In genomic region chr13:114455788-114456187, GRCm38 (mm10) we compare ENCODE assay signal across 10 mouse cellular contexts. TPM values are rescaled to one million over a fixed set of nuclear protein-coding genes. Genes with fewer than 3 reads are reported as not detected.
A peak's percentile ranks its signal among the peaks of the same experiment; 100 is the strongest.
DNase-seq lines count a peak whose midpoint lies in the region; ATAC-seq lines count a peak whose summit lies in the region.
"Had no signal": no experiment of that assay in that cellular context is flagged by ENCODE, and none has a peak within 500 bp of the region (broad histone marks: within the 10 kb centered on the region; RNA-seq: fewer than 3 reads in every experiment).

No protein-coding gene starts in this region.

- H3K9ac ChIP-seq in heart, embryonic 13.5 days, result 0 out of 2 replicates have a peak overlapping the region, but pooled peaks have one; percentile 72
- H3K9ac ChIP-seq in hindbrain, embryonic 12.5 days, result peak overlapping the region; percentile 35; the same call in 1 of the 2 replicates
- peak overlapping the region; percentile 82 for H3K9ac ChIP-seq in midbrain, embryonic 11.5 days (ENCODE audit: low read length)

- intact Hi-C loops in heart, postnatal 10 days (cut with DNase I), result loop anchor here (5.0 kb wide), 1 partner anchor 68 kb away; the partner anchor contains the start of gene Ndufs4

- peaks cover 43% of the 10 kb centered on the region for H3K27me3 ChIP-seq in heart, embryonic 13.5 days (replicated peaks)
- peaks cover 68% of the 10 kb centered on the region for H3K27me3 ChIP-seq in embryonic facial prominence, embryonic 10.5 days (replicated peaks; ENCODE audit: low read depth, poor library complexity, severe bottlenecking)
- peaks cover 32% of the 10 kb centered on the region for H3K27me3 ChIP-seq in hindbrain, embryonic 12.5 days
- H3K27me3 ChIP-seq in midbrain, embryonic 11.5 days (ENCODE audit: control insufficient read depth, insufficient read depth, low read length), result peaks cover 4% of the 10 kb centered on the region; the same call in 1 of the 2 replicates

- H3K9me3 ChIP-seq in heart, embryonic 13.5 days, result no peaks in the 10 kb centered on the region
- no peaks in the 10 kb centered on the region; the same call in 1 of the 2 replicates for H3K9me3 ChIP-seq in embryonic facial prominence, embryonic 10.5 days
- no peaks in the 10 kb centered on the region for H3K9me3 ChIP-seq in hindbrain, embryonic 12.5 days (replicated peaks)
- peaks cover 3% of the 10 kb centered on the region; the same call in 1 of the 2 replicates for H3K9me3 ChIP-seq in midbrain, embryonic 11.5 days (ENCODE audit: control insufficient read depth, low read length)

- no peak for ATAC-seq in heart, embryonic 13.5 days (ENCODE audit: extremely low read depth, insufficient number of reproducible peaks, low FRiP score, low TSS enrichment)
- no peak for ATAC-seq in hindbrain, embryonic 12.5 days (ENCODE audit: low FRiP score)
- ATAC-seq in midbrain, embryonic 11.5 days (ENCODE audit: low FRiP score), result no peak
- ATAC-seq: CD4-positive, CD25-positive, alpha-beta regulatory T cell, adult 4 months had no signal

- no peak overlapping the region for H3K27ac ChIP-seq in heart, embryonic 13.5 days (replicated peaks)
- no peak overlapping the region for H3K27ac ChIP-seq in embryonic facial prominence, embryonic 10.5 days (replicated peaks)
- no peak overlapping the region for H3K27ac ChIP-seq in hindbrain, embryonic 12.5 days
- no peak overlapping the region for H3K27ac ChIP-seq in midbrain, embryonic 11.5 days (ENCODE audit: low read depth, low read length)

- 48% methylated on average over 13 of the region's 13 CpGs for WGBS in heart, embryonic 13.5 days
- WGBS in embryonic facial prominence, embryonic 10.5 days, result 24% methylated on average over 13 of the region's 13 CpGs
- WGBS in hindbrain, embryonic 12.5 days, result 38% methylated on average over 13 of the region's 13 CpGs
- WGBS in midbrain, embryonic 11.5 days, result 18% methylated on average over 13 of the region's 13 CpGs

- peak overlapping the region; percentile 97 for H3K4me2 ChIP-seq in heart, embryonic 13.5 days
- peak overlapping the region; percentile 94 for H3K4me2 ChIP-seq in hindbrain, embryonic 12.5 days (replicated peaks)
- H3K4me2 ChIP-seq in midbrain, embryonic 11.5 days, result peak overlapping the region; percentile 82

- H3K4me1 ChIP-seq in heart, embryonic 13.5 days, result peaks cover 17% of the 10 kb centered on the region
- peaks cover 42% of the 10 kb centered on the region for H3K4me1 ChIP-seq in embryonic facial prominence, embryonic 10.5 days
- H3K4me1 ChIP-seq in hindbrain, embryonic 12.5 days, result peaks cover 24% of the 10 kb centered on the region
- H3K4me1 ChIP-seq in midbrain, embryonic 11.5 days (ENCODE audit: control insufficient read depth, insufficient read depth, low read length), result peaks cover 19% of the 10 kb centered on the region

- peak overlapping the region; percentile 70 for H3K4me3 ChIP-seq in heart, embryonic 13.5 days
- peak overlapping the region; percentile 64 for H3K4me3 ChIP-seq in embryonic facial prominence, embryonic 10.5 days
- peak overlapping the region; percentile 57; the same call in 1 of the 2 replicates for H3K4me3 ChIP-seq in hindbrain, embryonic 12.5 days
- H3K4me3 ChIP-seq in midbrain, embryonic 11.5 days (ENCODE audit: low read depth, low read length), result peak overlapping the region; percentile 75
- H3K4me3 ChIP-seq: erythroblast, embryonic 14.5 days had no signal

- H3K36me3 ChIP-seq in heart, embryonic 13.5 days, result no peaks in the 10 kb centered on the region
- peaks cover 7% of the 10 kb centered on the region for H3K36me3 ChIP-seq in embryonic facial prominence, embryonic 10.5 days (replicated peaks)
- H3K36me3 ChIP-seq in hindbrain, embryonic 12.5 days, result no peaks in the 10 kb centered on the region
- peaks cover 10% of the 10 kb centered on the region for H3K36me3 ChIP-seq in midbrain, embryonic 11.5 days (ENCODE audit: control insufficient read depth, insufficient read depth, low read length)

- no peak for DNase-seq in heart, postnatal 10 days
- DNase-seq in embryonic facial prominence, embryonic 10.5 days (ENCODE audit: low spot score), result no peak
- peak; percentile 92 for DNase-seq in midbrain, embryonic 11.5 days (ENCODE audit: low spot score, missing footprints)
- DNase-seq in thymus, postnatal 0 days (ENCODE audit: low spot score), result no peak
- DNase-seq in right cerebral cortex, adult 2 months (ENCODE audit: low spot score in 2 of 2), result no peak
- DNase-seq in left cerebral cortex, adult 8-10 months (ENCODE audit: low spot score in 2 of 2), result no peak

RNA-seq across cellular contexts. Expression of gene Fst, which starts 3.0 kb away (rescaled TPM):
- 7.4 and 7.5 TPM in 2 replicates for polyA plus RNA-seq in heart, embryonic 13.5 days (2015; fragmentation: Nextera tagmentation; extraction: Ambion mirVana)
- total RNA-seq in heart, postnatal 10 days (2021), result 1 to 10 TPM; 1.0 to 1.2 TPM
- polyA plus RNA-seq in embryonic facial prominence, embryonic 10.5 days (2016; fragmentation: Nextera tagmentation; extraction: Ambion mirVana), result 9.4 and 10.7 TPM in 2 replicates
- 11.3 and 13.8 TPM in 2 replicates for polyA plus RNA-seq in hindbrain, embryonic 12.5 days (2016; fragmentation: Nextera tagmentation; extraction: Ambion mirVana)
- polyA plus RNA-seq in midbrain, embryonic 11.5 days (2014; fragmentation: Nextera tagmentation; extraction: Ambion mirVana), result 48.2 and 57.0 TPM in 2 replicates
- 4.9 and 6.6 TPM in 2 replicates for polyA plus RNA-seq in thymus, postnatal 0 days (2015; fragmentation: Nextera tagmentation; extraction: Ambion mirVana)
- 1 to 10 TPM; 3.4 to 6.1 (median 5.2) TPM for total RNA-seq in left cerebral cortex, adult 8-10 months (2022)
- polyA plus RNA-seq: erythroblast, embryonic 14.5 days had no signal
